Mouse (Mus musculus): ENCODE data around the gene Cmas. TPM values are rescaled to one million over a fixed set of nuclear protein-coding genes. Genes with fewer than 3 reads are reported as not detected.

The Cmas gene
- polyA plus RNA-seq, 1 experiment, result 17.7 TPM

- Histone ChIP-seq H3K27ac (replicated peaks; ENCODE audit: low read depth, low read length) (no peak overlapping the region), H3K4me1 (ENCODE audit: control insufficient read depth, insufficient read depth, insufficient read length, low read length) (no peaks in the 10 kb centered on the region), H3K4me3 (ENCODE audit: insufficient read depth, low read depth, low read length) (no peak overlapping the region)
These were observed 66.7 kb downstream of the Cmas start for GRCm38 (mm10) chr6:142823008-142823787.

Other genes with a start within 250 kb of the Cmas start
- gene Ldhb, start 248.7 kb upstream of the Cmas start, polyA plus RNA-seq (2012; ENCODE audit: insufficient read depth, insufficient read length, missing spikeins), result 1,125 and 1,392 TPM in 2 replicates
- gene Kcnj8, start 185.1 kb upstream of the Cmas start, polyA plus RNA-seq (2012; ENCODE audit: insufficient read depth, insufficient read length, missing spikeins), result 11.2 and 17.3 TPM in 2 replicates
- gene Abcc9, start 54.4 kb upstream of the Cmas start, polyA plus RNA-seq (2012; ENCODE audit: insufficient read depth, insufficient read length, missing spikeins), result 9.4 and 12.2 TPM in 2 replicates
- not detected in 2 replicates for gene Sult6b2, start 47.8 kb downstream of the Cmas start, polyA plus RNA-seq (2012; ENCODE audit: insufficient read depth, insufficient read length, missing spikeins)
- not detected in 2 replicates for gene St8sia1, start 207.8 kb downstream of the Cmas start, polyA plus RNA-seq (2012; ENCODE audit: insufficient read depth, insufficient read length, missing spikeins)

Data from brown adipose tissue, adult 24 weeks (tissue).